Mouse (Mus musculus) megakaryocyte, embryonic 14.5 days (primary cell): ENCODE measurements around the gene Fsip1.

Source experiments
- FLI1 ChIP-seq: IDR thresholded peaks from 2 replicates; pipeline ENCODE4 v1.6.1; 2012; ENCODE audit warnings: low read length, inconsistent platforms, mixed read lengths
- GATA1 ChIP-seq: IDR thresholded peaks from 3 replicates; pipeline ENCODE4 v1.6.1; 2012; ENCODE audit warnings: mixed read lengths, low read length, inconsistent platforms, borderline replicate concordance

GRCm38 (mm10) chr2:118209712-118210111 lies 47.1 kb downstream of the Fsip1 start:
- no peak for TF ChIP-seq GATA1
- TF ChIP-seq FLI1, result no peak
